Mouse (Mus musculus): Measurements from ENCODE around the gene Kalrn.

GRCm38 (mm10) chr16:34071223-34071825, 502.0 kb downstream of the Kalrn start:
- no peak for TF ChIP-seq TAL1 (IDR thresholded peaks at IDR 0.05; ENCODE audit: low read length)
- TF ChIP-seq GATA1 (IDR thresholded peaks at IDR 0.05; ENCODE audit: low read length) = no peak
